Mouse (Mus musculus): ENCODE measurements at regions not wholly inside any gene's neighbourhood (a gene's known extent, or its start where the extent isn't known, plus 50 kb on each side); places are given as distances from the start of the nearest gene placed in this dataset.

DNA sequence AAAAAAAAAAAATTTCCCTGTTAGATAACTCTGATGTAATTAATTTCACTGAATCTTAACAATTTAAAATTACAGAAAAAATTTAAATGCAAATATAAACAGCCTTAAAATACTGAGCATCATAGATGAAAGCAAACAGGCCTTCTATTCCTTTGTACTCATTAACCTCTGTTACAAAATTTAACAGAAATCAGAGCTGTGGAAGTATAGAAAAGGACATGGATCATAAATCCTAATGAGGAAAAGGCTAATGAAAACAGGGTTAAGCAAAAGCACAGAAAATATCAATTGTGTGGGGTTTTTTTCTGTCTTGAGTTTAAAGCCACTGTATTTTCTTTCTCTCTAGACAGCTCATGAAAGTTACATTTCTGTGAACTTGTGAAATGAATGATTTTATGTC is 164.6 kb upstream of the Tmem161b start:
- peaks cover 51% of the 10 kb centered on the region for H3K4me1 ChIP-seq (ENCODE audit: control insufficient read depth, insufficient read depth, low read length)
- H3K9ac ChIP-seq (ENCODE audit: low read length): peak overlapping the region; percentile 54; the same call in 1 of the 2 replicates
- peak overlapping the region; percentile 40 for H3K4me2 ChIP-seq (ENCODE audit: low read length)
- peak overlapping the region; percentile 92 for H3K27ac ChIP-seq (ENCODE audit: low read depth, low read length)
- peak; percentile 41 for DNase-seq (ENCODE audit: low spot score)
- no peak overlapping the region for H3K4me3 ChIP-seq (ENCODE audit: low read depth, low read length)
- no peaks in the 10 kb centered on the region for H3K27me3 ChIP-seq (replicated peaks; ENCODE audit: control insufficient read depth, insufficient read depth, low read length)
- H3K9me3 ChIP-seq (replicated peaks; ENCODE audit: control insufficient read depth, low read length): no peaks in the 10 kb centered on the region
- no peak for ATAC-seq
- H3K36me3 ChIP-seq (ENCODE audit: control insufficient read depth, insufficient read depth, low read length): no peaks in the 10 kb centered on the region

DNA sequence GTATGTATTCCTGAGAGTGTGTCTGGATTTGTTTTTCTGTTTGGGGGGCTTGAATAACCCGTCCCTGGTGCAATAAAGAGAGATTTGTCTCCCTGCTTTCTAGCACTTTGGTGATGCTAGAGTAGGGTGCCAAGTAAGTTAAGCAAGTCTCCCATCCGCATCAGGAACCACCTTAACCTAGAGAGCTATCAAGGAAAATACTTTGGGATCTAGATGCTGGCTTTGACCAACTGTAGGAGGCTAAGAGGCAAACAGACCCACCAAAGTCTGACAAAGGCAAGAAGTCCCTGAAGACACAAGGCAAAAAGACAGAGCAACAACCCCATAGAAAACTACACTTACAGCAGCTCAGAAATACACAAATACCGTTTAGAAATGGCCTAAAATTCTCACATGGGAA is 163.8 kb upstream of the Tmem161b start:
- Histone ChIP-seq H3K9me3 (replicated peaks; ENCODE audit: control insufficient read depth, low read length) (no peaks in the 10 kb centered on the region), H3K4me2 (ENCODE audit: low read length) (peak overlapping the region; percentile 57), H3K4me1 (ENCODE audit: control insufficient read depth, insufficient read depth, low read length) (peaks cover 48% of the 10 kb centered on the region), H3K27me3 (replicated peaks; ENCODE audit: control insufficient read depth, insufficient read depth, low read length) (no peaks in the 10 kb centered on the region), H3K36me3 (ENCODE audit: control insufficient read depth, insufficient read depth, low read length) (no peaks in the 10 kb centered on the region), H3K27ac (ENCODE audit: low read depth, low read length) (peak overlapping the region; percentile 98), H3K4me3 (ENCODE audit: low read depth, low read length) (peak overlapping the region; percentile 0; the same call in 1 of the 2 replicates), H3K9ac (ENCODE audit: low read length) (peak overlapping the region; percentile 63)
- DNase-seq (ENCODE audit: low spot score) (peak; percentile 47), ATAC-seq (no peak)
- WGBS: 16% methylated on average over 3 of the region's 3 CpGs

DNA sequence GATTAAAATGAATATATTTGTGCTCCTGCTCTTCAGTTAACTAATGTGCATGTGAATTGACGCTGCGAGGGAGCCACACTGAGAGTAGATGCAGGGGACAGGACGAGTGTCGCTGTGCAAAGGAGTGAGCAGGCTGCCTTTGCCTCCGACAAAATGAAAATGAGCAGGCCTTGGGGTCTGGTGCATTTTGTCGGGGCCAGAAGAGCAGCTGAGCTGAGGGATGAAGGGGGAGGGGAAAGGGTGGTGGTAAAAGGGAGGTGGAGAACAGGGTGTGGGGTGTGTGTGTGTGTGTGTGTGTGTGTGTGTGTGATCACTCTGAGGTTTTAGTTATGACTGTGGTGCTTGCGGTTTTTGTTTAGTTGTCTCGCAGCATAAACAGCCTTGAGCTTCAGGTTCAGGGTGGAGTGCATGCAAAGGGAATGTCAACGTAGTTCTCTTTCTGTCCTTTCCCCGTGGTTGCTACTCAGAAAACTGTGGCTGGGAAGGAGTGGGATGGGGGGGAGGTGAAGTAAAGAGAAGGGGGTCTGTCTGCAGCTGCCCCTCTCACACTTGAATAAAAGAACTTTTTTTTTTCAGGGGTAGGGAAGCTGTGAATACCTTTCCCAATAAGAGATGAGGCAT is 163.0 kb upstream of the Tmem161b start:
- peak; percentile 94 for DNase-seq (ENCODE audit: low spot score)

DNA sequence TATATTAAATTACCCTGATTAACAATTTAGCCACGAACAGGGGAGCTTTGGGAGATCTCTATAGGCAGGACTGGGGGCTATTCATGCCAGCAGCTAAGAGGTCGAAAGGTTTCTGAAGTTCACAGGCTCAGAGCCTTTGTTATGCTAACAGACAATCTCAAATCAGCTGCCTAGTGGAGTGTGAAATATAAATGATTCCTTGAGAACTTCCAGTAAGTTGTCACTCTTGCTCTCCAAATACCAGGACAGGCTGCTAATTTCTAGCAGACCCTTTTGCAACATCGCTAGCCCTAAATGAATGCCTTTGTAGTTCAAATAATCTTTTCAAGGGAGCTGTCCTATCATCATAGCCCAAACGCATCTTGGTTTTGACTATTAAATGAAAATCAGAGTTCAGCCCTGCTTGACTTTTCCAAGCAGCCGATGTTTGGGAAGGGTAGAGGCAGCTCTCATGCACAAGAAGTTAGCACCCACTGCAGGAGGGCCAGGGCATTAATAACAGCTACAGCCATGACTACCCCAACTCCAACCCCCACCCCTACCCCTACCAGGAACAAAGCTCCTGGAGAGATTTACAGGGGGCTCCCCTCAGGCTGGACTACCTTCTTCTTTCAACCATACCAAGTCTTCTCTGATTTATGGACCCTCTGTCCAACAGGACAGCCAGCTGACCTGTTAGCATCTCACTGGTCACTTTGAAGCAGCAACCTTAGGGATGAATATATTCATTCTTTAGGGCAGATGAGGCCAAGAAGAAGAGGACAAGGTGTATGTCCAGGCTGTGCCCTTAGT is 162.2 kb upstream of the Tmem161b start:
- Histone ChIP-seq H3K4me2 (ENCODE audit: low read length) (peak overlapping the region; percentile 57), H3K4me1 (ENCODE audit: control insufficient read depth, insufficient read depth, low read length) (peaks cover 48% of the 10 kb centered on the region), H3K4me3 (ENCODE audit: low read depth, low read length) (peak overlapping the region; percentile 21), H3K36me3 (ENCODE audit: control insufficient read depth, insufficient read depth, low read length) (no peaks in the 10 kb centered on the region), H3K27ac (ENCODE audit: low read depth, low read length) (peak overlapping the region; percentile 98), H3K9ac (ENCODE audit: low read length) (peak overlapping the region; percentile 63), H3K9me3 (replicated peaks; ENCODE audit: control insufficient read depth, low read length) (no peaks in the 10 kb centered on the region), H3K27me3 (replicated peaks; ENCODE audit: control insufficient read depth, insufficient read depth, low read length) (no peaks in the 10 kb centered on the region)
- ATAC-seq (peak; percentile 63), DNase-seq (ENCODE audit: low spot score) (no peak)
- under 1% methylated on average over 5 of the region's 5 CpGs for WGBS

More for the DNA sequence above, 163.0 kb upstream of the Tmem161b start:
- Histone ChIP-seq H3K9me3 (replicated peaks; ENCODE audit: control insufficient read depth, low read length) (no peaks in the 10 kb centered on the region), H3K4me1 (ENCODE audit: control insufficient read depth, insufficient read depth, low read length) (peaks cover 48% of the 10 kb centered on the region), H3K27ac (ENCODE audit: low read depth, low read length) (peak overlapping the region; percentile 98), H3K27me3 (replicated peaks; ENCODE audit: control insufficient read depth, insufficient read depth, low read length) (no peaks in the 10 kb centered on the region), H3K4me3 (ENCODE audit: low read depth, low read length) (peak overlapping the region; percentile 21), H3K36me3 (ENCODE audit: control insufficient read depth, insufficient read depth, low read length) (no peaks in the 10 kb centered on the region), H3K9ac (ENCODE audit: low read length) (peak overlapping the region; percentile 63), H3K4me2 (ENCODE audit: low read length) (peak overlapping the region; percentile 57)
- ATAC-seq: peak; percentile 69
- WGBS: under 1% methylated on average over 10 of the region's 10 CpGs

DNA sequence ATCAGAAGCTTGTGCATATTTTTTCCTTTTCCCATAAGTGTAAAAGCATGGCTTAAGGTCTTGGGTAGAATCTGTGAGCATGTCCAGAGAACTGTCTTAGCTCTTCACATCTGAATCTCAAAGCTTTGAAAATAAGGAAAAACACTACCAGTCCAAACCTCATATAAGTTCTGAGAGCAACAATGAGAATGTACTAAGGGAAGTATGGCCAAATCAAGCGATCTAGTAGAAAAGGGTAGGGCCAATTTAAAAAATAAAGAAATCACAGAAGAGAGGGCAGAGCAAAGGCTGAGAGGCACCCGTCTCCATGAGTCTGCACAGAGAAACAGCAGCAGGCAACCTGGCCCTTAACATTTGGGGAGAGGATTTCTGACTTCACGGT is 161.7 kb upstream of the Tmem161b start:
- H3K9ac ChIP-seq (ENCODE audit: low read length): peak overlapping the region; percentile 63
- peak overlapping the region; percentile 57 for H3K4me2 ChIP-seq (ENCODE audit: low read length)
- peaks cover 45% of the 10 kb centered on the region for H3K4me1 ChIP-seq (ENCODE audit: control insufficient read depth, insufficient read depth, low read length)
- H3K27ac ChIP-seq (ENCODE audit: low read depth, low read length): peak overlapping the region; percentile 98
- 16% methylated on average over 3 of the region's 3 CpGs for WGBS
- H3K36me3 ChIP-seq (ENCODE audit: control insufficient read depth, insufficient read depth, low read length): no peaks in the 10 kb centered on the region
- no peaks in the 10 kb centered on the region for H3K27me3 ChIP-seq (replicated peaks; ENCODE audit: control insufficient read depth, insufficient read depth, low read length)
- ATAC-seq (no peak), DNase-seq (ENCODE audit: low spot score) (peak; percentile 24)
- no peaks in the 10 kb centered on the region for H3K9me3 ChIP-seq (replicated peaks; ENCODE audit: control insufficient read depth, low read length)
- 0 out of 2 replicates have a peak overlapping the region, but pooled peaks have one; percentile 2 for H3K4me3 ChIP-seq (ENCODE audit: low read depth, low read length)

DNA sequence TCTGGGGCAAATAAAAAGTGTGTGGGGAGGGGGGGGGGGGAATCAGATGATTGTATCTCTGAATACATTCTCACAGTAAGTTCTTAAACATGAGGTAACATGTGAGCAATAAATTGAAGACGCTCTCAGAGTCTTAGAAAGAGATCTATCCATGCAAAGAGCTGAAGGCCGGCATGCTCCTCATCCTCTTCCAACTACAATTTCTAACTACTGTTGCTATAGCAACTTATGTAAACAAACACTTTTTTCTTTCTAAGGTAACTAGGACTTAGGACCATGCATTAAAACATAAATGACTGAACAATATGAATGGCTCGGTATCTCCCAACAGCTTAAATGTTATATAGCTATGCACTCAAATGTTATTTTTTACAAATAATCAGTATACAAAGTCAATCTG is 161.2 kb upstream of the Tmem161b start:
- Histone ChIP-seq H3K4me3 (ENCODE audit: low read depth, low read length) (no peak overlapping the region), H3K36me3 (ENCODE audit: control insufficient read depth, insufficient read depth, low read length) (no peaks in the 10 kb centered on the region), H3K27me3 (replicated peaks; ENCODE audit: control insufficient read depth, insufficient read depth, low read length) (no peaks in the 10 kb centered on the region), H3K9me3 (replicated peaks; ENCODE audit: control insufficient read depth, low read length) (no peaks in the 10 kb centered on the region), H3K9ac (ENCODE audit: low read length) (peak overlapping the region; percentile 63), H3K4me1 (ENCODE audit: control insufficient read depth, insufficient read depth, low read length) (peaks cover 49% of the 10 kb centered on the region), H3K27ac (ENCODE audit: low read depth, low read length) (peak overlapping the region; percentile 98), H3K4me2 (ENCODE audit: low read length) (peak overlapping the region; percentile 57)
- ATAC-seq (no peak), DNase-seq (ENCODE audit: low spot score) (peak; percentile 52)
- 13% methylated on average over 3 of the region's 3 CpGs for WGBS

DNA sequence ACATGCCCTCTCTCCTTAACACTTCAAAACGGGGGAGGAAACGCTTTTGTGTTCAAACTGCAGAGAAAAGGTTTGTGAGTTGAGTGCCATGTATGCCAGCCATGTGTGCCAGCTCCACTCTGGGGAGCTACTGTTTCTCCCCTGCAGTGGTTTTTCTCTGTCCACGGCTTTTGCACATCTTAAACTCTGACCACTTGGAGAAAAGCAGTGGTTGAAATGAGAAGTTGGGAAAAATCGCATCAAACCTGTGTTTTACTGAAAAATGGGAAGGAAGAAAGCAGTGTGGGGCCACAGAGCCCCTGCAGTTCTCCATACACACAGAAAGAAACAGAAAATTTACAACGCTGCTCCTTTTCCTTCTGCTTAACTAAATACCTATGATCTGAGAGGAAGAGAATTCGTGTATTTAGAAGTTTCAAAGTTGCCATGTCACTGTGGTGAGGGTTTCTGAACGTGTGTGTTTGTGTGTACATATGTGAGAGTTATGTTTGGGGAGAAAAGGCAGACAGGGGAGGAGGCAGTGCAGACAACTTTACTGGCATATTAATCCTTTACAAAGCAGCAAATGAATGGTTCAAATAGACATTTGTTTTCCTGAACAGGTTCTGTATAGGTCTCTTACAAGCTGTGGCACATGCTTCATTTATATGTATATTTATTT is 160.1 kb upstream of the Tmem161b start:
- 1% methylated on average over 7 of the region's 7 CpGs for WGBS
- ATAC-seq (no peak), DNase-seq (ENCODE audit: low spot score) (peak; percentile 84)
- Histone ChIP-seq H3K4me1 (ENCODE audit: control insufficient read depth, insufficient read depth, low read length) (peaks cover 51% of the 10 kb centered on the region), H3K9me3 (replicated peaks; ENCODE audit: control insufficient read depth, low read length) (no peaks in the 10 kb centered on the region), H3K9ac (ENCODE audit: low read length) (peak overlapping the region; percentile 77), H3K4me3 (ENCODE audit: low read depth, low read length) (peak overlapping the region; percentile 24), H3K4me2 (ENCODE audit: low read length) (peak overlapping the region; percentile 57), H3K36me3 (ENCODE audit: control insufficient read depth, insufficient read depth, low read length) (no peaks in the 10 kb centered on the region), H3K27me3 (replicated peaks; ENCODE audit: control insufficient read depth, insufficient read depth, low read length) (no peaks in the 10 kb centered on the region), H3K27ac (ENCODE audit: low read depth, low read length) (peak overlapping the region; percentile 99)

DNA sequence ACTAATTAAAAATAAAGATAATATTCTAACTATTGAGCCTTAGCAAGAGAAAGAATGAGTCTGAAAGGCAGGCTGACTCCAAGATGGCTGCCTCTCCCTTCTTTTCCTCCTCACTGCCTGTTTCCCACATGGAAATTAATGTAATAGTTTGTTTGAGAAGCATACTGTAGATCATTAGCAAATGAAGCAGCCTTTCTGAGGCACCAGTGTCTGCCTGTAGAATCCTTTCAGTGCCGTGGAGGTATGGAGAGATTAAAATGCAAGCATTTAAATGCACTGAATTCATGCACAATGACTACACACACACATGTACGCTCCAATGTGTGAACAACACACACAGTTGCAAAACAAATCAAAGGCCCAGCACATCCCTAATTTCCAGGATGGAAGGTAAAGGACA is 159.5 kb upstream of the Tmem161b start:
- Histone ChIP-seq H3K9ac (ENCODE audit: low read length) (peak overlapping the region; percentile 77), H3K9me3 (replicated peaks; ENCODE audit: control insufficient read depth, low read length) (no peaks in the 10 kb centered on the region), H3K27me3 (replicated peaks; ENCODE audit: control insufficient read depth, insufficient read depth, low read length) (no peaks in the 10 kb centered on the region), H3K4me1 (ENCODE audit: control insufficient read depth, insufficient read depth, low read length) (peaks cover 56% of the 10 kb centered on the region), H3K36me3 (ENCODE audit: control insufficient read depth, insufficient read depth, low read length) (no peaks in the 10 kb centered on the region), H3K27ac (ENCODE audit: low read depth, low read length) (peak overlapping the region; percentile 99), H3K4me2 (ENCODE audit: low read length) (peak overlapping the region; percentile 57), H3K4me3 (ENCODE audit: low read depth, low read length) (peak overlapping the region; percentile 24)
- peak; percentile 1; the same call in 1 of the 2 replicates for ATAC-seq
- peak; percentile 84 for DNase-seq (ENCODE audit: low spot score)
- 6% methylated on average over 2 of the region's 2 CpGs for WGBS
